ENCODE assay signal across 11 mouse cellular contexts in genomic region chr8:57918720-57919640, GRCm38 (mm10).
DNase-seq lines count a peak whose midpoint lies in the region; ATAC-seq and TF ChIP-seq lines count a peak whose summit lies in the region.
"Had no signal": no experiment of that assay in that cellular context is flagged by ENCODE, and none has a peak within 500 bp of the region (broad histone marks: within the 10 kb centered on the region; RNA-seq: fewer than 3 reads in every experiment).

No protein-coding gene starts in this region.

- H3K27ac ChIP-seq in forebrain, embryonic 14.5 days (ENCODE audit: low read depth, low read length): no peak overlapping the region
- no peak overlapping the region for H3K27ac ChIP-seq in forebrain, postnatal 0 days (ENCODE audit: low read depth, low read length)
- H3K27ac ChIP-seq in hindbrain, embryonic 14.5 days: peak overlapping the region; percentile 36; the same call in 1 of the 2 replicates
- 0 out of 2 replicates have a peak overlapping the region, but pooled peaks have one; percentile 27 for H3K27ac ChIP-seq in midbrain, postnatal 0 days (ENCODE audit: low read depth, low read length)
- H3K27ac ChIP-seq: heart, embryonic 13.5 days; limb, embryonic 15.5 days had no signal

- no peak for TF ChIP-seq CTCF in forebrain, postnatal 0 days (IDR thresholded peaks at IDR 0.05; ENCODE audit: low read depth)
- no peak for TF ChIP-seq CTCF in midbrain, postnatal 0 days (IDR thresholded peaks at IDR 0.05)

- ATAC-seq in forebrain, embryonic 14.5 days: no peak
- ATAC-seq in forebrain, postnatal 0 days: no peak
- peak; percentile 65; the same call in 1 of the 2 replicates for ATAC-seq in hindbrain, embryonic 14.5 days (ENCODE audit: low FRiP score)
- peak; percentile 45; the same call in 1 of the 2 replicates for ATAC-seq in midbrain, postnatal 0 days (ENCODE audit: low FRiP score)

- H3K36me3 ChIP-seq in forebrain, embryonic 14.5 days (ENCODE audit: control insufficient read depth, insufficient read depth, low read length): no peaks in the 10 kb centered on the region
- H3K36me3 ChIP-seq in forebrain, postnatal 0 days (ENCODE audit: insufficient read depth): no peaks in the 10 kb centered on the region
- no peaks in the 10 kb centered on the region for H3K36me3 ChIP-seq in hindbrain, embryonic 14.5 days (replicated peaks; ENCODE audit: control insufficient read depth, insufficient read depth)
- no peaks in the 10 kb centered on the region for H3K36me3 ChIP-seq in midbrain, postnatal 0 days (ENCODE audit: insufficient read depth, low read length)
- H3K36me3 ChIP-seq: heart, embryonic 13.5 days; limb, embryonic 15.5 days had no signal

- H3K4me1 ChIP-seq in forebrain, embryonic 14.5 days (ENCODE audit: control insufficient read depth, insufficient read depth, low read length): peaks cover 18% of the 10 kb centered on the region
- peaks cover 4% of the 10 kb centered on the region; the same call in 1 of the 2 replicates for H3K4me1 ChIP-seq in forebrain, postnatal 0 days (ENCODE audit: insufficient read depth)
- peaks cover 26% of the 10 kb centered on the region for H3K4me1 ChIP-seq in hindbrain, embryonic 14.5 days (replicated peaks; ENCODE audit: control insufficient read depth, insufficient read depth, low read length)
- no peaks in the 10 kb centered on the region for H3K4me1 ChIP-seq in midbrain, postnatal 0 days (ENCODE audit: insufficient read depth, low read length)
- H3K4me1 ChIP-seq: heart, embryonic 13.5 days; limb, embryonic 15.5 days had no signal

- 32% methylated on average over 9 of the region's 9 CpGs for WGBS in forebrain, embryonic 14.5 days
- WGBS in forebrain, postnatal 0 days: 32% methylated on average over 9 of the region's 9 CpGs
- 39% methylated on average over 9 of the region's 9 CpGs for WGBS in hindbrain, embryonic 14.5 days
- 25% methylated on average over 9 of the region's 9 CpGs for WGBS in midbrain, postnatal 0 days

- H3K9ac ChIP-seq in forebrain, embryonic 14.5 days (ENCODE audit: low read length): no peak overlapping the region
- no peak overlapping the region for H3K9ac ChIP-seq in forebrain, postnatal 0 days
- H3K9ac ChIP-seq in hindbrain, embryonic 14.5 days: no peak overlapping the region
- H3K9ac ChIP-seq in midbrain, postnatal 0 days (replicated peaks; ENCODE audit: low read length, poor library complexity, severe bottlenecking): no peak overlapping the region
- H3K9ac ChIP-seq: heart, embryonic 13.5 days; limb, embryonic 15.5 days had no signal

- intact Hi-C loops in left cerebral cortex, postnatal 10 days (cut with DNase I): no loop called here

- no peaks in the 10 kb centered on the region for H3K9me3 ChIP-seq in forebrain, embryonic 14.5 days (replicated peaks; ENCODE audit: control insufficient read depth, low read length)
- H3K9me3 ChIP-seq in forebrain, postnatal 0 days (ENCODE audit: low read length): no peaks in the 10 kb centered on the region
- no peaks in the 10 kb centered on the region for H3K9me3 ChIP-seq in hindbrain, embryonic 14.5 days (ENCODE audit: control insufficient read depth, low read length)
- no peaks in the 10 kb centered on the region for H3K9me3 ChIP-seq in midbrain, postnatal 0 days (ENCODE audit: low read length)
- H3K9me3 ChIP-seq: heart, embryonic 13.5 days; limb, embryonic 15.5 days had no signal

- H3K27me3 ChIP-seq in forebrain, embryonic 14.5 days (replicated peaks; ENCODE audit: control insufficient read depth, insufficient read depth, low read length): no peaks in the 10 kb centered on the region
- no peaks in the 10 kb centered on the region for H3K27me3 ChIP-seq in forebrain, postnatal 0 days (ENCODE audit: insufficient read depth, low read length)
- H3K27me3 ChIP-seq in hindbrain, embryonic 14.5 days (ENCODE audit: control insufficient read depth, insufficient read depth, low read length): no peaks in the 10 kb centered on the region
- H3K27me3 ChIP-seq in midbrain, postnatal 0 days (ENCODE audit: insufficient read depth, low read length): no peaks in the 10 kb centered on the region
- H3K27me3 ChIP-seq: heart, embryonic 13.5 days; limb, embryonic 15.5 days had no signal

- peak; percentile 26 for DNase-seq in forebrain, embryonic 14.5 days (ENCODE audit: low spot score)
- no peak for DNase-seq in forebrain, postnatal 0 days
- DNase-seq in Muller cell, postnatal 12 days (ENCODE audit: inconsistent ontology term): peak; percentile 79
- DNase-seq in hindbrain, embryonic 14.5 days (ENCODE audit: low spot score): peak; percentile 47
- peak; percentile 48 for DNase-seq in midbrain, postnatal 0 days (ENCODE audit: low spot score)
- no peak for DNase-seq in left cerebral cortex, postnatal 10 days (ENCODE audit: extremely low spot score in 1 of 2, low spot score in 2 of 2)
- DNase-seq in right cerebral cortex, postnatal 4 days: no peak
- no peak for DNase-seq in thymus, postnatal 36 days
- DNase-seq: lung, postnatal 36 days had no signal

- no peak overlapping the region for H3K4me3 ChIP-seq in forebrain, embryonic 14.5 days (ENCODE audit: low read depth, low read length)
- H3K4me3 ChIP-seq in forebrain, postnatal 0 days (ENCODE audit: low read depth, low read length): no peak overlapping the region
- H3K4me3 ChIP-seq in hindbrain, embryonic 14.5 days (replicated peaks; ENCODE audit: low read length): no peak overlapping the region
- no peak overlapping the region for H3K4me3 ChIP-seq in midbrain, postnatal 0 days (ENCODE audit: low read depth, low read length)
- H3K4me3 ChIP-seq: heart, embryonic 13.5 days; limb, embryonic 15.5 days had no signal

- no peak overlapping the region for H3K4me2 ChIP-seq in forebrain, embryonic 14.5 days (ENCODE audit: low read length)
- no peak overlapping the region for H3K4me2 ChIP-seq in forebrain, postnatal 0 days (ENCODE audit: low read depth)
- H3K4me2 ChIP-seq in hindbrain, embryonic 14.5 days (replicated peaks): no peak overlapping the region
- no peak overlapping the region for H3K4me2 ChIP-seq in midbrain, postnatal 0 days (ENCODE audit: low read depth, low read length, poor library complexity, severe bottlenecking)
- H3K4me2 ChIP-seq: heart, embryonic 13.5 days; limb, embryonic 15.5 days had no signal

Comparison
In these comparisons a context has a peak if more than half of its experiments do, and no peak if none do; other contexts are left out.
1. DNase-seq: peak in forebrain, embryonic 14.5 days (single experiment), Muller cell, postnatal 12 days (single experiment), hindbrain, embryonic 14.5 days (single experiment) and midbrain, postnatal 0 days (single experiment); none in forebrain, postnatal 0 days (single experiment), left cerebral cortex, postnatal 10 days (0 of 2), right cerebral cortex, postnatal 4 days (single experiment) and thymus, postnatal 36 days (0 of 2).
2. ATAC-seq: peak in hindbrain, embryonic 14.5 days (single experiment) and midbrain, postnatal 0 days (single experiment); none in forebrain, embryonic 14.5 days (single experiment) and forebrain, postnatal 0 days (single experiment).
3. H3K27ac ChIP-seq: peak in hindbrain, embryonic 14.5 days (single experiment) and midbrain, postnatal 0 days (single experiment); none in forebrain, embryonic 14.5 days (single experiment) and forebrain, postnatal 0 days (single experiment).